Mouse (Mus musculus): ENCODE measurements at regions not wholly inside any gene's neighbourhood (a gene's known extent, or its start where the extent isn't known, plus 50 kb on each side); places are given as distances from the start of the nearest gene placed in this dataset.
A peak's percentile ranks its signal among the peaks of the same experiment; 100 is the strongest.

DNA sequence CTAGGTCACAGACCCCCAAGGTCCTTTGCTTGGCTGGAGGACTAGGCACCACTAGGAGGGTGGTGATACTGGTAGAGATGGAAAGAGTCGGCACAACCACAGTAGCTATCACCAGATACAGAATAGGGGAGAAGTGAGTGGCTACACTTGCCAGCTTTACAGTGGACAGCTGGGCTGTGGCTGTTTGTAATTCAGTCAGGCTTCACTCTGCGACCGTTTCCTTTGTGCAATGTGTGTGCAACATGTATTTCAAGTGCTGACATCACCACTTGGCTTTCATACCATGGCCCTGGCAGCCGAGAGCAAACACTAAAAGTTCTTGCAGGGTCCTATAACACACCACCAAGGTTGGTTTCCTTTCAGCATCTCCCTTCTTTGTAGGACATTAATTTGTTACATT is 181.7 kb upstream of the Egln3 start:
- DNase-seq (ENCODE audit: low read depth): peak; percentile 20

DNA sequence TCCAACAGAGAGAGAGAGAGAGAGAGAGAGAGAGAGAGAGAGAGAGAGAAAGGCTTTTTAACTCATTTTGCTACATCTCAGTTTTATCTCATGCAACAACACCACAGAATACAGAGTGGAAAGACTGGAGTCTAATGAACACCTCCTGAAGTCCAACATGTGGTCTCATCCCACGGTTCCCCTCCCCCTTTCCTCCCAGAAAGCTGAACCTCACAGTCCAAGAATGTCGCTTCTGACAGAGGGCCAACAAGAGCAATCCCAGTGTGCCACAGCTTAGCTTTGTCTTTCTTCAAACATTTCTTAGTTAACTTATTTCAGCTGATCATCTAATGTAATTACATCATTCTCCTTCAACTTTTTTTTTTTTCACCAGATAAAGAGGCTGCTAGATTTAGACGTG is 180.5 kb upstream of the Egln3 start:
- DNase-seq (ENCODE audit: low read depth): no peak

DNA sequence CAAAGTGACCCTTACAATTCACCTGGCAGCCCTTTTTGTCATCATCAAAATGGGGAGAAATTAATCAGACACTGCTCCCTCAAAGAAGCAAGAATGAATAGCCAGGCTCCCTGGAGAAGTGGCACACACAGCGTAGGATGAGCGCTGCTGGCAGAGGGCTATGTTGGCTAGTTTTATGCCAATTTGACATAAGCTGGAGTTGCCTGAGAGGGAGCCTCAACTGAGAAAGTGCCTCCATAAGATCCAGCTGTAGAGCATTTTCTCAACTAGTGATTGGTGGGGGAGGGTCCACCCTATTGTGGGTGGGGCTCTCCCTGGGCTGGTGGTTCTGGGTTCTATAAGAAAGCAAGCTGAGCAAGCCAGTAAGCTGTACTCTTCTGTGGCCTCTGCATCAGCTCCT is 179.3 kb upstream of the Egln3 start:
- no peak for DNase-seq (ENCODE audit: low read depth)

DNA sequence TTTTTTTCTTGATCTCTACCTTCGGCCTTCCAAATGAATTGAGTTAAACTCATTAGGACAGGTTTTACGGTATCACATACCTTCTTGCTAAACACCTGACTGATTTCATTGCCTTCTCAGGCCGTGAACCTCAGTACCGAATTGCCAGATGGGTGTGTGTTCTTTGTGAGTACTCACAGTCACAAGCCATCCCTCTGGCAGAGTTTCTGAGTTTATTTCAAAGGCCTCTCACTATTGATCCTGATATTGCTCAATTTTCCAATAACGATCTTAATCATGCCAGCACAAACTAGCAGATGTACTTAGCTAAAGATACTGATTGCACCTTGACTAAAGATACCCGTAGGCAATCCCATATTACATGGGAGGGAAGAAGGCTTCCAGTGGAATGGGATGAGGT is 178.4 kb upstream of the Egln3 start:
- DNase-seq (ENCODE audit: low read depth): no peak

DNA sequence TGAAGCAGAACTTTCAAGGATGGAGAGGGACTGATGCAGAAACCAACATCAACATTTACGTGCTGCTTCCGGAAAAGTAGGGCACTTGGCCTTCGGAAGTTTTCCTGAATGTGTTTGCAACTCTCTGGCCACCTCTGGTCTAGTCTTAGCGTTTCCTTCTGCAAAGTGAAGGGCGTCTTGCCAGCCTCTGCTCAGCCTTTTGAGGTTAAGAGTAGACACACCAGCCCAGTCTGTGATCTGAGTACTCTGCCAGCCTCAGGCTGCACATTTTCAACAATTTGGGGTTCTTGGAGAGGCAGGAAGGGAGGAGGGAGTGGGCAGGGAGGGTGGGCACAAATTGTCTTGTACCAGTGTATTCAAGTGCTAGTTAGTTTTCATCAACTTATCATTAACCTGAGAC is 176.7 kb upstream of the Egln3 start:
- DNase-seq (ENCODE audit: low read depth): no peak

DNA sequence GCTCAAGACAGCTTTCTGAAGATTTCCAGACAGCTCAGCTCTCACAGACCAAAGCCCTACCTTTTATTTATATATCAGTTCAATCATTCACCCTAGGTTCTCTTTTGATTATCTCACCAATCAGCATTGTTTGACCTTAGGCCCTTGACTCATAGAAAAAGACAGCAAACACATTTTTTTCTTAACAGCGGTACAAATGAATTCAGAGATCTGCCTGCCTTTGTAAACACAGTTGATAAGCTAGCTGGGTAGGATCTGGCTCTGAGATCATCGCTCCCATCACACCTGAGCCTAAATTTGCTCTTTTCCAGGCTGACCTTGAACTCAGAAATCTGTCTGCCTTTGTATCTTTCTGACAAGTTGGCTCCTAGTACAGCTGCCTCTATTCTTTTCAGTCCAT is 174.9 kb upstream of the Egln3 start:
- DNase-seq (ENCODE audit: low read depth): no peak

DNA sequence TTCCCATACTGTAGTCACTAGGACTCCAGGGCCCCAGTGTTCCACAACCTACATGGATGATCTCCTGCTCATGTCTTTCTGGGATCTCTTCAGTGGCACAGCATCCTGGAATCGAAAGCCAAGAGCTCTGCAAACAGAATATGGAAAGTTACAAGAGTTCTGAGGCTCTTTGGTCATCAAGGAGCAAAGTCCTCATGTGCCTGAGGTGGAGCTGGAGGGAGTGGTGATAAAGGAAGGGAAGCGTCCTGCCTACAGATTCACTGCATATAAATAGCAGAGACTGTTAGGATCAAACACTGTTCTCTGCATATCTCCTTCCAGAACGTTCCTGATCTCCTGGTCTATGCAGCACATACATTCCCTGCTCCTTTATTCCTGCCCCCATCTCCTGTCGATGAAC is 170.4 kb upstream of the Egln3 start:
- DNase-seq (ENCODE audit: low read depth): no peak

DNA sequence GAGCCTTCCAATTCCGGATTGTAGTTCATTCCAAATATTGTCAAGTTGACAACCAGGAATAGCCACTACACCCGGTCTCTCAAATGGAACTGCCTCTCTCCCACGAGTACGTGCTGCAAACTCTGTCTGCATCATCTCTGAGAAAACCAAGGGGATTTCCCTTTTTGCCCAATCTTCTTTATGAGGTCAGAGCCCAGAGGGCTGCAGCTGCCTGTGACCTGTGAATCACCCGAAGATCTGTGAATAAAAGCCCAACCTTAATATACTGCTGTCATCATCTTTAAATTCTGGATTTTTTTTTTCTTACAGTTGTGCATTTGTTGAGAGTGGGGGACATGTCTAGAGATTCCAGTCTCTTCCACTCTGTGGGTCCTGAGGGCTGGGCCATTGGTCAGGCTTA is 165.6 kb upstream of the Egln3 start:
- DNase-seq (ENCODE audit: low read depth): peak; percentile 28

DNA sequence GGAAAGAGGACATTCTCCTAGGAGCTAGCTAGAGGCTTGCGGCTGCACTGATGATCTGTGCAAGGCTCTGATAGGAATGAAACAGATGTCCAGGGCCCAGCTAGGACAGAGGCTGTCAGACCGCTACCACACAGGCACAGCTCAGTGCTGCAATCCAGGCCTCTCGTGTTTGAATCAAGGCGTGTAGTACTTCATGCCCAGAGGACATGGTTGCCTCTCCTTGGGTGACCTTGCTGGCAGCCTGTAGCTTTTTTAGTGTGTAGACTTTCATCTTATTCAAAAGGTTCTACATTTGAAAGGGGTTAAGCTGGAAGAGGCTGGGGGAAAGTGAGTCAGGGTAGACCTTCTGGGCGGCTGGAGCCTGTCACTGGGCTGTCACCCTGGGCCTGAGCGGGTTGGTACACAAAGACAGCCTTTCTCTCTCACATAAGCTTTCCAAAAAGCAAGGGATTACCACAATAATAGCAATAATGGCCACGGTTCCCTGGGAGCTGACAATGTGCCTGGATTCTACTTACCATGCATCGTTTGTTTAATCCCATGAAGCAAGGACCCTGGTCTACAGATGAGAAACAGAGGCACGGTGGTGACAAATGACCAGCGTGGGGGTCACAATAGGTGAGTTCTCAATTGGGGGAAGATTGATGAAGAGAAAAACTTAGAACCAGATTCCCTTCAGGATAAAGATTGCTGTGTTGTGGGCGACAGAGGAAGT is 160.9 kb upstream of the Egln3 start:
- no peak for DNase-seq (ENCODE audit: low read depth)

DNA sequence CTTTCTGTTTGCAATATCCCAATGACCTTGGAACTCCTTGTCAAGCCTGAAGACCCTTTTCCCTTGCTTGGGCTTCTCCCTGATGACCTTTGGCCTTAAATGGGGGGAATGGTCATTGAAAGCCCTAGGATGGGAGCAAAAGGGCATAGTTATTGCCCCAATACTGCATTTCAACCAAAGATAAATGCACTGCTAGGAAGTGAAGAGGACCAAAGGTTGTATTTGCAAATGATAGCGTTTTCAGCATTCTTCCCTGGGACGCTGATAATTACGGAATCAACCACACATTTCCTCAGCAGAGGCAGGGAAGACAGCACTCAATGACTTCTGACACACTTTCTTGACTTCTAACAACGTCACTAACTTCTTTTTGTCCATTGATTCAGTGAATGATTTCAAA is 158.1 kb upstream of the Egln3 start:
- DNase-seq (ENCODE audit: low read depth): no peak

DNA sequence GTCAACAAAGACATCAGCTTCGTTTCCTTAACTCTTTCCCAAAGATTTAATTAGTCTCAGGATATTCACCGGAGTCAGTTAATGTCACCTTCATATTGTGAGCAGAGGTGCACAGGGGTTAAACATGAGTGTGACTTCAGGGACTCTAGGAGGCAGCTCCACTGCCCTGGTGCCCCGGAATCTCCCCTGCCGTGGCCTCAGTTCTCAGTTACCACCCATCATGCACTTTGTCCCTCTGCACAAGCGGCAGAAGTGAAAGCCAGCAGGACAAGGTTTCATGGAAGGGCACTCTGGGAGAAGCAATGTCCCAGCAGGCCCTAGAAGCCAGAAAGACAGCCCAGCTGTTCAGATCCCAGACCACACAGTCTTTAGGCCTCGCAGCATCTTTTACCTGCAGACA is 150.5 kb upstream of the Egln3 start:
- DNase-seq (ENCODE audit: low read depth): no peak

DNA sequence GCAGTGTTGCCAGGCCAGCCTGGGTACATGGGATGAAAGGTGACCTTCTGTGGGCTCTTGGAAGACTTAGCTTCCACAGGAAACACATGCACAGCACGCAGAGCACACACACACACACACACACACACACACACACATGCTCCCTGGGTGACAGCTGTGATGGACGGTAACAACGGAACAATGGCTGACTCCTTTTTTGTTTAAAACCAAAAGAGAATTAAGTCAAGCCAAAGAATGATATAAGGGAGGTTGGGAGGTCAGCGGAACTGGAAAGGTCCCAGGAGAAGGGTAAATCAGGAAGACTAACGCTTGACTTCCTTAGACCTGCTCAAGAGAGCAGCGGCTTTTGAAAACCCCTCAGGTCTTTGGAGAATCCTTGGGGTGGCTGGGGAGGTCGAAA is 150.0 kb upstream of the Egln3 start:
- DNase-seq (ENCODE audit: low read depth): no peak

DNA sequence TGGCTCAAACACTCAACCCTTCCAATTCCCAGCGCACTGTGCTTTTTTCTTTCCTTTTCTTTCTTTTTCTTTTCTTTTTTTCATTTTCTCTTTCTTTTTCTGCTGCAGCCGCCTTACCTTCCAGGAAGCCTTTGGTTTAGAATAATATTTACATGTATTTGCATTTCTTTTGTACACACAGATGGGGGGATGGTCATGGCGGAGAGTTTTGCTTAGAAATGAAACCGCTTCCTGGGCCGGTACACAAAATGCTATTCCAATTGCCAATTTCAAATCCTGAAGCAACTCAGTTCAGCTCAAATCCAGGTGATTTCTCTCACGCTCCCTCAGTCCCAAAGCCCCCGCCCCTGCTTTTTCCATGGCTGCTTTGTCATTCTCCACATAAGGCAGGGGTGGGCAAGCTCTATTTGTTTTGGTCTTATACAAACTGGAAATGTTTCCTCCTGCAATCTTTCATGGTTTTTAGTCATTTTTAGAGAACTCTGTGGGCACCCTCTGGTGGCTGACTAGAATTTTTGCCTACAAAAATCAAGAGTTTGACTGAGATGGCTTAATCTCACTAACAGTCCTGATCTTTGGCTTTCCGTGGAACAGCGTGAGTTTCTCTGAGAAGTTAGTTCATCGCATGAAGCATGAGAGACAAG is 149.4 kb upstream of the Egln3 start:
- peak; percentile 57 for DNase-seq (ENCODE audit: low read depth)

DNA sequence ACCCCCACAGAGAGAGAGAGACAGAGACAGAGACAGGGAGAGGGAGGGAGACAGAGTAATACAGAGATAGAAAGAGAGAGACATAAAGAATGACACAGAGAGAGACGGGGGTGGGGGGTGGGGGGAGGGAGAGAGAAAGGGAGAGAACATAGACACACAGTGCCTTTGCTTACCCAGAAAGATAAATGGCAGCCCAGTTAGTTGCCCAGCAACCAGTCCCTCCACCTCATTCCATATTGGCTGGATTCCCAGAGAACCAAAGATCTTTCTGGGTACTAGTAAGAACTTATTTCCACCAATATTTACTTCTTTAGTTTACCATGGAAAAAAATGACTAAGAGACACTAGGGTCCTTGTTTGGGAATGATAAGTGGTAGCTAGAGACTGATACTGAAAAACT is 146.6 kb upstream of the Egln3 start:
- peak; percentile 19 for DNase-seq (ENCODE audit: low read depth)

DNA sequence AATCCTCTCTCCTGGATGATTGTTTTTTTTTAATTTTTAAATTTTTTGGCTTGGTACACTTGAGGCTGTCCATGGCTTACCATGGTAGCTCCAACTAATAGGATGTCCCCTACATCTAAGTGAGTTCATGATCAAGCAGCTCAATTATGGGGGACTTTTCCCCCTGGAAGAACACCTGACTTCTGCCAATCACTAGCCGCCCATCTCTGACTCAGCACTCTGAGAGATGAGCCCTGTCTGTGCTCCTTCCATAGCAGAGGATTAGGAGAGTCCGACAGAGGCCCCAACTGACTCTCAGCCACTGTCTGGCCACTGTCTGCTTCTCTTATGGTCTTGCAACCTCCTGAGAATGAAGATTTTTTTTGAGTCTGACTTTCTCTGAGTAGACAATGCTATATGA is 145.7 kb upstream of the Egln3 start:
- no peak for DNase-seq (ENCODE audit: low read depth)

DNA sequence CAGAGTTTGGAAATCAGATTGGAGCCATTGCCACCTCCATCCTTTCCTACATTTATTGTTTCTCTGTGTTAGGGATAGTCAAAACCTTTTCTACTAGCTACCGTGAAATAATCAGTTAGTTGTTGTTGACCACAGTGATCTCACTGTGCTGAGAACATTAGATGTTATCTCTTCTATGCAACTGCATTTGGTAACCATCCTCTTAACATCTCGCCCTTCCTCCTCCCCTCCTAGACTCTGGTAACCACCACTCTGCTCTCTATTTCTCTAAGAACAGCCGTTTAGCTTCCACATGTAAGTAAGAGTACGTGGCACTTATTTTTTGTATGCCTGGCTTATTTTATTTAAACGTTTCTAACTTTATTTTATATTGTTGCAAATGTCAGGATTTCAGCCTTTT is 139.8 kb upstream of the Egln3 start:
- no peak for DNase-seq (ENCODE audit: low read depth)

DNA sequence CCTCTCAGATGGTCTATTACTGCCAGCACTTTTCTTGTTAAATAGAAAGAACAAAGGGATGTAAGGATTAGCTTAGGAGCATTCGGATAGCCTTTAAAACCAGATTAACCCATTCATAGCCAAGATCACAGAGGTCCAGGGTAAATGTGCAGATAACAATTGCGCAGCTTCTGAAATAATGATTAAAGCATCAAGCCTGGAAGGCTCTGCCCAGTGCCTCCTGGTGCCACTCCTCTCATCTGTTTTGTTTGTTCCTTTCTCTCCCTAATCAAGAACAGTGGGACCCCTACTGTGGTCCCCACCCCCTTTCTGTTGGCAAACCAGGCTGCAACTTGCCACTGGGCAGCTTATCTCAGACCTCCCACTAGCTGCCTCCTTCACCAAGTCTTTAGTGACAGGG is 131.8 kb upstream of the Egln3 start:
- no peak for DNase-seq (ENCODE audit: low read depth)

DNA sequence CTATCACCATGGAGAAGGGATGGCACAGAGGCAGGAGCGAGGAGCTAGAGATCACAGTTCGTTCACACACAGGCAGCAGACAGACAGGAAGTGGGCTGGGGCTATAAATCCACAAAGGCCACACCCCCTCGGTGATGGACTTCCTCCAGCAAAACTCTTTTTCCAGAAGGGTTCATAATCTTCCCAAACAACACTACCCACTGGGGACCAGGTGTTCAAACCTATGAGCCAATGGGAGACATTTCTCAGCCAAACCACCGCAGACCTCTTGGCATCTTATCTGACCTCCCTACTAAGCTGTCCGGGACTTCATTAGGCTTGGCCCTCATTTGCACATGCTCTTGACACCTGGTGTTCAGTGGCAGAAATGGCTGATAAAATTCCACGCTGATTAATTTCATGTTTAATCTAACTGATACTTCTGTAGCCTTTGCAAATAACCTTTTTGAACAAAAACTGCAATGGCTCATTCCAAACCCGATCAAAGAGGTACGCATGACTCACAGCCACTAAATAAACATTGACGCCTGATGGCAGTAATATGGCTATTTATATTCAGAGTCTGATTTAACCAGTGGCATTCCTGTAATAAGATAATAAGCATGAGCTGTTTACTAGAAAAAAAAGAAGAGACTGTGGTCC is 131.0 kb upstream of the Egln3 start:
- no peak for DNase-seq (ENCODE audit: low read depth)

DNA sequence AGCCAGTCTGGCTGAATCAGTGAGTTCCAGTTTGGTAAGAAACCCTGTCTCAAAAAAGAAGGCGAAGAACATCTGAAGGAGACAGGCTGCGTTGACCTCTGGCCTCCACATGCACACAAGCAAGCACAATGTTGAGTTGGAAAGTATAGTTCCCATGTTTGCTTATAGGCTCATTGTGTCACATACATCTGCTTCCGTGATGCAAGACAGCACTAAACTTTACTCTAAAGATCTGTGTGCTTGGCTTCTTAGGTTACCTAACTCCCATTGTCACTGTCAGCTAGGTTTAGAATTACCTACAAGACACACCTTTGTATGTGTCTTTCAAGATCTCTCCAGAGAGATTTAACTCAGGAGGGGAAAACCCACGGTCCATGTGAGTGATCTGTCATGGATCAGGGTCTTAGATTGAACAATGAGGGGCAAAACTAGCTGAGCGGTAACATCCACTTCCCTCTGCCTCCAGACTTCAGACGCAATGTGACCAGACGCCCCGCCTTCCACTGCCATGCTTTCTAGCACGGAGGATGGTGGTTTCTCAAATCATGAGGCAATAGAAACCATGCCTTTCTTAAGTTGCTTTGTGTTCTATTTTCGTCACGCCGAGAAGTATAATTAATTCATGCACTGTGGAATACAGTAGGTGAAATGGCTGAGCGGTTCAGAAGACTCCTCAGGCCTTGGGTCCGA is 130.1 kb upstream of the Egln3 start:
- no peak for DNase-seq (ENCODE audit: low read depth)

DNA sequence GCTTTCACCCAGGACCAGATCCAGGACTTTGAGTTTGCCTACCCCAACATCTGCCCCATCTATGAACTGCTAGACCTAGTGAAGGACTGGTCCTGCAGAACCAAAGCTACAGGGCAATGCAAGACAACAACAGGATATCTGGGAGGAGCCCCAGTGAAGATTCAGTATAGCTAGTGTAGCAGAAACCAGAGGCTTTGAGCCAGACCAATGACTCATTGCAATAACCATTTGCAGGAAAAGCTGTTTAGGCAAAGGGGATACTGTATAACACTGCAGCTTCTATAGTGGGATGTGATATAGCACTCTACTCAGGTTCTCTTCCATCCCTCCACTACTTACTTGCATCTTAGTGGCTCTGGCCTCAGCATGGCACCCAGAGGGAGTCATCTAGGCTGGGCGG is 123.8 kb upstream of the Egln3 start:
- DNase-seq (ENCODE audit: low read depth): peak; percentile 41

DNA sequence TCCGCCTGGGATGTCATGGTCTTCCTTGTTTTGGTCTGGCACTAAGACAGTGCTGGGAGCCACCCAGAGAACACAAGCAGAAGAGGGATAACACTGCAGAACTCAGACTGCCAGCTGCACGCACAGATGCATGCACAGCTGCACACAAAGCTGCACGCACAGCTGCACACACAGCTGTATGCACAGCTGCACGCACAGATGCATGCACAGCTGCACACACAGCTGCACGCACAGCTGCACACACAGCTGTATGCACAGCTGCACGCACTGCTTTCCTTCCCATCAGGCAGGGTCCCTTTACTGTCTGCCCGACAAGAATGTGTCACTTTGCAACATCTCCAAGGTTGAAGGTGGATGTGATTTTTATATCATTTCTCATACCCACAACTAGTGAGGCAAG is 122.9 kb upstream of the Egln3 start:
- no peak for DNase-seq (ENCODE audit: low read depth)

DNA sequence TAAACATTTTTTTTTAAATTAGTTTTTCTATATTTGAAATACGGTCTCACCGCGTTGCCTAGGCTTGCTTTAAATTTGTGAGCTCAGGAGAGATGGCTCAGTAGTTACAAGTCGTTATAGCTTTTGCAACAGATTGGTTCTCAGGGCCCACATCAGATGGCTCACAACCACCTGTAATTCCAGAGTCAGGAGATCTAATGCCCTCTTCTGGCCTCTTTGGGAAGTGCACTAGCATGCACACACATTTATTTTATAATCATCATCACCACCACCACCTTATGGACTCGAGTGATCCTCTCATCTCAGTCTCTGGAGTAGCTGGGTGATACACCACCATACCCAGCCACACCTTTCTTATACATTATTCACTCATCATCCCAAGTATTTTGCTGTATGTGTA is 116.9 kb upstream of the Egln3 start:
- DNase-seq (ENCODE audit: low read depth): peak; percentile 6

DNA sequence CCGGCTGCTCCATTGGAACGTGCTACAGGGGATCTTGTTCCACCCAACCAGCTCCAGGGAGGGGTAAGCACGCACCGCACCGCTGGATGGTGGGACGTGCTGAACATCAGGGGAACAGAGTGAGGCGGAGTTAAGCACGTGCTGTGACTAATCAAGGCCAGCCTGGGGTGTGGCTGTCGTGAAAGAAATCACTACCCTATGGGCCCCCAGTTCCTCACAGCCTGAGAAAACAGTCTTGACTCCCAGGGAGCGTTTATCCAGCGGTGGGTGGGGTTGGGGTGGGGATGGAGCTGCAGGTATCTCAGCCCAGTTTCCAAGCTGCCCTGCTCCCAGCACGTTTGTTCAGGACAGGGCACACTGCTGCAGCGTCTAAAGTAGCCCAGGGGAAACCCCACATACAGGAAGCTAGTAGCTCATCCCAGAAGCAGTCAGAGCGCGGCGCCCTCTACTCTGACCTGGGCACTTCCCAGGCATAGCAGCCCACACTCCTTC is 113.4 kb upstream of the Egln3 start:
- no peak for DNase-seq (ENCODE audit: low read depth)
